8 mouse cellular contexts compared by ENCODE assay signal in the genomic region with DNA sequence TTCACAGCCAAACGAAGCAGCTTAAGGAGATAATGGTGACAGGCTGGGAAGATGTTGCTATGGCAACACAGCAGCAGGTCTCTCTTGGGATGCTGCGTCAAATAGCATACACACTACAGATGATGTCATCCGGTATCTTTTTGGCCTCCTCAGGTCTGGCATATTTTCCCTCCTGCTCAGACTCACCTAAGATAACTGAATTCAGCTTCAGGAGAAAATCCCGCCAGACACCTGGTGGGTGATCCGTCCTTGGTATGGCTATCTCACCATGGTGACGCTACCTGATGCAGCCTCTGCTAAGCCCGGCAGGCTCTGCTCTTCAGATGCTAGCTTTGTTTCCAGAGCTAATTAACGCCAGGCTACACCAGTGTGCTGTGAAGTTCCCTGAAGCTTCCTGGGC. TPM values are rescaled to one million over a fixed set of nuclear protein-coding genes. Genes with fewer than 3 reads are reported as not detected.
DNase-seq lines count a peak whose midpoint lies in the region; ATAC-seq and TF ChIP-seq lines count a peak whose summit lies in the region.

No protein-coding gene starts in this region.

- H3K36me3 ChIP-seq in intestine, embryonic 14.5 days (ENCODE audit: control insufficient read depth, insufficient read depth, low read length): no peaks in the 10 kb centered on the region
- H3K36me3 ChIP-seq in intestine, embryonic 16.5 days (ENCODE audit: control insufficient read depth, insufficient read depth, low read length): no peaks in the 10 kb centered on the region
- H3K36me3 ChIP-seq in thymus, adult 2 months (ENCODE audit: control insufficient read depth, insufficient read depth, low read length): no peaks in the 10 kb centered on the region

- no peak overlapping the region for H3K9ac ChIP-seq in intestine, embryonic 14.5 days (ENCODE audit: low read length)
- no peak overlapping the region for H3K9ac ChIP-seq in intestine, embryonic 16.5 days (ENCODE audit: low read depth, low read length)

- TF ChIP-seq POLR2A in thymus, adult 2 months (IDR thresholded peaks at IDR 0.05; ENCODE audit: control insufficient read depth, extremely low read depth, insufficient read depth, low read length, poor library complexity): no peak

- ATAC-seq in intestine, embryonic 14.5 days (replicated peaks; ENCODE audit: low FRiP score, low TSS enrichment, low read depth): peak; percentile 40
- no peak for ATAC-seq in intestine, embryonic 16.5 days

- H3K27me3 ChIP-seq in intestine, embryonic 14.5 days (replicated peaks; ENCODE audit: control insufficient read depth, insufficient read depth, low read length): no peaks in the 10 kb centered on the region
- H3K27me3 ChIP-seq in intestine, embryonic 16.5 days (replicated peaks; ENCODE audit: control insufficient read depth, insufficient read depth, low read length): no peaks in the 10 kb centered on the region
- H3K27me3 ChIP-seq in thymus, adult 2 months (ENCODE audit: control insufficient read depth, insufficient read depth, low read length): no peaks in the 10 kb centered on the region

- H3K9me3 ChIP-seq in intestine, embryonic 14.5 days (ENCODE audit: control insufficient read depth, low read length): no peaks in the 10 kb centered on the region
- H3K9me3 ChIP-seq in intestine, embryonic 16.5 days (ENCODE audit: control insufficient read depth, low read length): no peaks in the 10 kb centered on the region

- TF ChIP-seq CTCF in thymus, adult 2 months (IDR thresholded peaks at IDR 0.05; ENCODE audit: borderline replicate concordance, control insufficient read depth, extremely low read depth, insufficient read depth, low read length, poor library complexity): no peak

- 35% methylated on average over 7 of the region's 8 CpGs for WGBS in intestine, embryonic 14.5 days
- 37% methylated on average over 8 of the region's 8 CpGs for WGBS in intestine, embryonic 16.5 days
- 87% methylated on average over 8 of the region's 8 CpGs for WGBS in thymus, adult 2 months

- no peak for DNase-seq in intestine, embryonic 14.5 days (ENCODE audit: low spot score)
- peak; percentile 61 to 82 for DNase-seq in frontal cortex, postnatal 36 days (ENCODE audit: low spot score in 2 of 2)
- peak; percentile 71 for DNase-seq in mesoderm, embryonic 11.5 days (ENCODE audit: low read depth, low spot score)
- peak; percentile 37 for DNase-seq in right cerebral cortex, postnatal 4 days
- no peak for DNase-seq in thymus, postnatal 14 days
- no peak for DNase-seq in lung, postnatal 36 days
- no peak for DNase-seq in thymus, adult 2 months

- H3K4me3 ChIP-seq in intestine, embryonic 14.5 days (ENCODE audit: low read depth, low read length): no peak overlapping the region
- H3K4me3 ChIP-seq in intestine, embryonic 16.5 days (ENCODE audit: low read length): no peak overlapping the region
- H3K4me3 ChIP-seq in thymus, adult 2 months (ENCODE audit: control insufficient read depth, insufficient read depth, low read length): no peak overlapping the region

- H3K27ac ChIP-seq in intestine, embryonic 14.5 days (ENCODE audit: low read depth): peak overlapping the region; percentile 76; the same call in 1 of the 2 replicates
- no peak overlapping the region for H3K27ac ChIP-seq in intestine, embryonic 16.5 days (ENCODE audit: low read length)
- no peak overlapping the region for H3K27ac ChIP-seq in thymus, adult 2 months (ENCODE audit: control insufficient read depth, insufficient read depth, low read length)

- peaks cover 26% of the 10 kb centered on the region for H3K4me1 ChIP-seq in intestine, embryonic 14.5 days (replicated peaks; ENCODE audit: control insufficient read depth, insufficient read depth, low read length)
- peaks cover 22% of the 10 kb centered on the region for H3K4me1 ChIP-seq in intestine, embryonic 16.5 days (ENCODE audit: control insufficient read depth, insufficient read depth, low read length)
- H3K4me1 ChIP-seq in thymus, adult 2 months (replicated peaks; ENCODE audit: control insufficient read depth, insufficient read depth, low read length): peaks cover 15% of the 10 kb centered on the region

- no peak overlapping the region for H3K4me2 ChIP-seq in intestine, embryonic 14.5 days (ENCODE audit: low read length)
- no peak overlapping the region for H3K4me2 ChIP-seq in intestine, embryonic 16.5 days (ENCODE audit: low read depth, low read length)

RNA-seq across cellular contexts. Expression of gene T2, which starts 12.8 kb away (rescaled TPM):
- polyA plus RNA-seq in intestine, embryonic 14.5 days (2014; fragmentation: Nextera tagmentation; extraction: Ambion mirVana): 0.35 TPM in 1 of 2 replicates, not detected in the other
- 0.22 and 0.24 TPM in 2 replicates for polyA plus RNA-seq in intestine, embryonic 16.5 days (2015; fragmentation: Nextera tagmentation; extraction: Ambion mirVana)
- 0.09 and 0.11 TPM in 2 replicates for polyA plus RNA-seq in thymus, adult 2 months (2012; rRNA removed)

RNA-seq across cellular contexts. Expression of gene Prr18, which starts 31.3 kb away (rescaled TPM):
- polyA plus RNA-seq in intestine, embryonic 14.5 days (2014; fragmentation: Nextera tagmentation; extraction: Ambion mirVana): 0.32 and 0.65 TPM in 2 replicates
- 0.17 and 0.20 TPM in 2 replicates for polyA plus RNA-seq in intestine, embryonic 16.5 days (2015; fragmentation: Nextera tagmentation; extraction: Ambion mirVana)
- polyA plus RNA-seq in thymus, adult 2 months (2012; rRNA removed): 0.74 and 1.3 TPM in 2 replicates

RNA-seq across cellular contexts. Expression of gene Sft2d1, which starts 57.7 kb away (rescaled TPM):
- 63.8 and 82.2 TPM in 2 replicates for polyA plus RNA-seq in intestine, embryonic 14.5 days (2014; fragmentation: Nextera tagmentation; extraction: Ambion mirVana)
- polyA plus RNA-seq in intestine, embryonic 16.5 days (2015; fragmentation: Nextera tagmentation; extraction: Ambion mirVana): 91.7 and 92.5 TPM in 2 replicates
- 107 and 117 TPM in 2 replicates for polyA plus RNA-seq in thymus, adult 2 months (2012; rRNA removed)

Comparison
In these comparisons a context has a peak if more than half of its experiments do, and no peak if none do; other contexts are left out.
1. DNase-seq: peak in frontal cortex, postnatal 36 days (2 of 2), mesoderm, embryonic 11.5 days (single experiment) and right cerebral cortex, postnatal 4 days (single experiment); none in intestine, embryonic 14.5 days (single experiment), thymus, postnatal 14 days (single experiment), lung, postnatal 36 days (single experiment) and thymus, adult 2 months (single experiment).